Mouse (Mus musculus) hindbrain, embryonic 16.5 days (tissue): Measurements from ENCODE around the gene Pygm. TPM values are rescaled to one million over a fixed set of nuclear protein-coding genes. Genes with fewer than 3 reads are reported as not detected.
A peak's percentile ranks its signal among the peaks of the same experiment; 100 is the strongest.

Source experiments
- ATAC-seq: fragments of 200-750 bp; cut with Nextera tagmentation; 2 replicates; pipeline ENCODE4 v1.8.0; 2017; ENCODE audit warnings: moderate TSS enrichment, moderate library complexity
- H3K27ac ChIP-seq: fragments of 300-500 bp; sonication (generic); 2 replicates; pipeline ENCODE4 v1.5.1; 2014; ENCODE audit warnings: low read depth, mild to moderate bottlenecking, control low read depth, low read length, moderate library complexity
- H3K27me3 ChIP-seq: fragments of 300-500 bp; sonication (generic); replicated peaks from 2 replicates; pipeline ENCODE4 v1.6.1; 2014; ENCODE audit warnings: low read length; ENCODE audit not compliant: control insufficient read depth, insufficient read depth
- H3K36me3 ChIP-seq: fragments of 300-500 bp; sonication (generic); 2 replicates; pipeline ENCODE4 v1.6.1; 2014; ENCODE audit warnings: mild to moderate bottlenecking, low read length, moderate library complexity, mixed read lengths; ENCODE audit not compliant: control insufficient read depth, insufficient read depth
- H3K4me1 ChIP-seq: fragments of 300-500 bp; sonication (generic); 2 replicates; pipeline ENCODE4 v1.6.1; 2014; ENCODE audit warnings: low read depth, low read length; ENCODE audit not compliant: control insufficient read depth, insufficient read depth
- H3K4me2 ChIP-seq: fragments of 300-500 bp; sonication (generic); 2 replicates; pipeline ENCODE4 v1.6.1; 2014; ENCODE audit warnings: mild to moderate bottlenecking, low read length, control low read depth, moderate library complexity
- H3K4me3 ChIP-seq: fragments of 300-500 bp; sonication (generic); 2 replicates; pipeline ENCODE4 v1.5.1; 2014; ENCODE audit warnings: mild to moderate bottlenecking, low read length, control low read depth, moderate library complexity
- H3K9ac ChIP-seq: fragments of 300-500 bp; sonication (generic); 2 replicates; pipeline ENCODE4 v1.6.1; 2014; ENCODE audit warnings: low read depth, mild to moderate bottlenecking, control low read depth, low read length, moderate library complexity
- H3K9me3 ChIP-seq: fragments of 300-500 bp; sonication (generic); 2 replicates; pipeline ENCODE4 v1.6.1; 2014; ENCODE audit warnings: mild to moderate bottlenecking, low read length, moderate library complexity; ENCODE audit not compliant: control insufficient read depth
- WGBS: fragments of 180-500 bp; shearing (Covaris S2); extraction: QIAGEN DNeasy Blood & Tissue Kit; methylation state at CpG from one replicate; pipeline ENCODE4 v1.1.7; 2014; 5-methylcytosine and 5-hydroxymethylcytosine counted together
- polyA plus RNA-seq: library from polyadenylated mRNA; unstranded; fragments of >200 nt; fragmentation: Nextera tagmentation; extraction: Ambion mirVana; gene quantifications from 2 replicates; pipeline ENCODE4 v1.2.1, GENCODE M21; 2015

The Pygm gene
- polyA plus RNA-seq, 1 experiment from 2014 or later, result 10.2 TPM

GRCm38 (mm10) chr19:6348717-6349116 lies 35.5 kb upstream of the Pygm start:
- no peak overlapping the region for H3K4me3 ChIP-seq
- ATAC-seq, result no peak
- no peak overlapping the region for H3K9ac ChIP-seq
- H3K4me2 ChIP-seq, result no peak overlapping the region
- peaks cover 41% of the 10 kb centered on the region for H3K36me3 ChIP-seq
- H3K27me3 ChIP-seq, result no peaks in the 10 kb centered on the region
- 57% methylated on average over 9 of the region's 9 CpGs for WGBS
- H3K4me1 ChIP-seq, result no peaks in the 10 kb centered on the region; the same call in 1 of the 2 replicates
- H3K9me3 ChIP-seq, result no peaks in the 10 kb centered on the region
- no peak overlapping the region for H3K27ac ChIP-seq

GRCm38 (mm10) chr19:6349215-6349983 lies 34.8 kb upstream of the Pygm start:
- no peak overlapping the region for H3K27ac ChIP-seq
- H3K4me3 ChIP-seq, result no peak overlapping the region
- no peaks in the 10 kb centered on the region for H3K27me3 ChIP-seq
- 48% methylated on average over 14 of the region's 14 CpGs for WGBS
- peaks cover 37% of the 10 kb centered on the region for H3K36me3 ChIP-seq
- no peak overlapping the region for H3K9ac ChIP-seq
- H3K4me2 ChIP-seq, result no peak overlapping the region
- H3K4me1 ChIP-seq, result no peaks in the 10 kb centered on the region; the same call in 1 of the 2 replicates
- ATAC-seq, result no peak
- H3K9me3 ChIP-seq, result no peaks in the 10 kb centered on the region

GRCm38 (mm10) chr19:6351431-6352106 lies 32.6 kb upstream of the Pygm start:
- H3K4me1 ChIP-seq, result no peaks in the 10 kb centered on the region; the same call in 1 of the 2 replicates
- no peaks in the 10 kb centered on the region for H3K27me3 ChIP-seq
- ATAC-seq, result no peak
- H3K9me3 ChIP-seq, result no peaks in the 10 kb centered on the region
- peaks cover 20% of the 10 kb centered on the region for H3K36me3 ChIP-seq
- WGBS, result 59% methylated on average over 14 of the region's 14 CpGs
- H3K4me3 ChIP-seq, result no peak overlapping the region
- no peak overlapping the region for H3K4me2 ChIP-seq
- H3K9ac ChIP-seq, result no peak overlapping the region
- H3K27ac ChIP-seq, result no peak overlapping the region

GRCm38 (mm10) chr19:6352107-6352505 lies 32.1 kb upstream of the Pygm start:
- no peaks in the 10 kb centered on the region for H3K9me3 ChIP-seq
- H3K27ac ChIP-seq, result no peak overlapping the region
- no peaks in the 10 kb centered on the region; the same call in 1 of the 2 replicates for H3K4me1 ChIP-seq
- ATAC-seq, result no peak
- peaks cover 15% of the 10 kb centered on the region for H3K36me3 ChIP-seq
- H3K27me3 ChIP-seq, result no peaks in the 10 kb centered on the region
- H3K9ac ChIP-seq, result no peak overlapping the region
- H3K4me2 ChIP-seq, result no peak overlapping the region
- WGBS, result 91% methylated on average over 2 of the region's 2 CpGs
- H3K4me3 ChIP-seq, result no peak overlapping the region

DNA sequence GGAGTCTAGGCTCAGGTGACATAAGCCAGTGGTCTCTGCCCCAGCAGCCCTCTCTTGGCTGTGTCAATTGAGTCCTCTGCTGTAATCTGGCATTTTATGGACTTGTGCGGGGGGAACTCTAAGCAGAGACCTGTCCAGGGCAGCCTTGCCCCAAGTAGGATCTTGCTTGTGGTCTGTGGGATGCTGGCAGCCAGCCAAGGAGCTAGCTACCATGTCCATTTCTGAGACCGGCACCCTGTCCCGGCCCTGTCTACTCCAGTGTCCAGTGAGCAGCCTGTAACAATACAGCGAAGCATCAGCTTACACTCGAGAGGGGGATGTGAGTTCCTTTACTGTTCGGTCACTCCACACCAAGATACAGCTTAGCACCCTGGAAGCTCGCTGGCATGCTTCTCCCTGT lies 30.2 kb upstream of the Pygm start:
- no peak overlapping the region for H3K9ac ChIP-seq
- H3K27me3 ChIP-seq, result no peaks in the 10 kb centered on the region
- H3K4me2 ChIP-seq, result no peak overlapping the region
- no peak overlapping the region for H3K27ac ChIP-seq
- H3K9me3 ChIP-seq, result no peaks in the 10 kb centered on the region
- no peak overlapping the region for H3K4me3 ChIP-seq
- H3K4me1 ChIP-seq, result no peaks in the 10 kb centered on the region; the same call in 1 of the 2 replicates
- WGBS, result 82% methylated on average over 7 of the region's 7 CpGs
- peaks cover 8% of the 10 kb centered on the region; the same call in 1 of the 2 replicates for H3K36me3 ChIP-seq
- ATAC-seq, result no peak

DNA sequence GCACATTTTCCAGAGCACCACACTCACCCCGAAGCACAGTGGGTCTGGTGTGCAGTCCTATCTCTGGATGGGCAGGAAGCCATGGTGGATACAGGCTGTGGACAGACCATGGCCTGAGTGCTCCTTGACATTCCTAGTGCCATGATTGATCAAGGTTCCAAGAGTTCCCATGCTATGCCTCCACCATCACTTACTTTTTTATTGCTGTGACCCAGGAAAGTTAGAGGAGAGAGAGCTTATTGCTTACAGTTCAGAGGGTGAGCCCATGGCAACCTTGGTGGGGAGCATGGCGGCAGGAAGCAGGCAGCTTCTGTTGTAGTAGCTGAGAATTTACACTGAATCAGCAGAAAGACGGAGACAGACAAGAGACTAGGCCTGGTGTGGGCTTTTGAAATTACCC lies 22.9 kb upstream of the Pygm start:
- H3K9me3 ChIP-seq, result no peaks in the 10 kb centered on the region
- WGBS, result 98% methylated on average over 3 of the region's 3 CpGs
- H3K4me3 ChIP-seq, result no peak overlapping the region
- no peak overlapping the region for H3K9ac ChIP-seq
- peaks cover 8% of the 10 kb centered on the region for H3K36me3 ChIP-seq
- H3K4me2 ChIP-seq, result no peak overlapping the region
- H3K27me3 ChIP-seq, result no peaks in the 10 kb centered on the region
- no peak for ATAC-seq
- H3K27ac ChIP-seq, result no peak overlapping the region
- peaks cover 20% of the 10 kb centered on the region for H3K4me1 ChIP-seq

DNA sequence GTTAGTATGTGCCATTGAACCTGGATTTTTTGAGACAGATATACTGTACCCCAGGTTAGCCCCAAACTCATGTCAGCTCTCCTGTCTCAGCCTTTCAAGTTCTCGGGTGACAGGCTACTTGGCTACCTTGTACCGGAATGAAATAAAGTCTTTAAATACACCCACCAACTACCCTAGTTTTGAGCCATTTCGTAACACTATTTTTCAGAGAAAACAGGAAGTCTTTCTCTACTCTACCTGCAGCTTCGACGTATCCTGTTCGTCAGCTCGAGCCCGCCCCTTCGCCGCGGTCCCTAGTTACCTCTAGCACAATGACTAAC lies 21.1 kb upstream of the Pygm start:
- H3K27ac ChIP-seq, result peak overlapping the region; percentile 65
- H3K4me2 ChIP-seq, result peak overlapping the region; percentile 61
- ATAC-seq, result no peak; the same call in 1 of the 2 replicates
- peak overlapping the region; percentile 33 for H3K9ac ChIP-seq
- no peaks in the 10 kb centered on the region for H3K27me3 ChIP-seq
- H3K4me3 ChIP-seq, result peak overlapping the region; percentile 98
- H3K36me3 ChIP-seq, result peaks cover 16% of the 10 kb centered on the region
- peaks cover 20% of the 10 kb centered on the region for H3K4me1 ChIP-seq
- WGBS, result 2% methylated on average over 11 of the region's 11 CpGs
- H3K9me3 ChIP-seq, result no peaks in the 10 kb centered on the region

- Histone ChIP-seq H3K4me1 (peaks cover 20% of the 10 kb centered on the region), H3K4me2 (peak within 1 kb of the TSS; percentile 97), H3K27me3 (no peaks in the 10 kb centered on the region), H3K27ac (peak within 1 kb of the TSS; percentile 99), H3K36me3 (peaks cover 22% of the 10 kb centered on the region), H3K9me3 (no peaks in the 10 kb centered on the region), H3K9ac (peak within 1 kb of the TSS; percentile 99), H3K4me3 (peak within 1 kb of the TSS; percentile 98)
- peak; percentile 99 for ATAC-seq
- WGBS, result under 1% methylated on average over 78 of the region's 85 CpGs
Observed at GRCm38 (mm10) chr19:6363411-6364240, 20.6 kb upstream of the Pygm start, which contains the start of gene Sf1. Sf1 (plus strand) TSS chr19:6363690.

GRCm38 (mm10) chr19:6364317-6364725 lies 19.9 kb upstream of the Pygm start:
- WGBS, result under 1% methylated on average over 47 of the region's 55 CpGs
- Histone ChIP-seq H3K4me2 (peak overlapping the region; percentile 97), H3K27ac (peak overlapping the region; percentile 99), H3K4me3 (peak overlapping the region; percentile 98), H3K9ac (peak overlapping the region; percentile 99), H3K4me1 (peaks cover 20% of the 10 kb centered on the region), H3K27me3 (no peaks in the 10 kb centered on the region), H3K9me3 (no peaks in the 10 kb centered on the region), H3K36me3 (peaks cover 27% of the 10 kb centered on the region)
- ATAC-seq, result no peak
